Mouse (Mus musculus): Measurements from ENCODE around the gene Ercc2. TPM values are rescaled to one million over a fixed set of nuclear protein-coding genes. Genes with fewer than 3 reads are reported as not detected.

Gene Ercc2
- total and polyA plus RNA-seq, 2 experiments from 2014 or later: 4.9 to 30.8 TPM

DNA sequence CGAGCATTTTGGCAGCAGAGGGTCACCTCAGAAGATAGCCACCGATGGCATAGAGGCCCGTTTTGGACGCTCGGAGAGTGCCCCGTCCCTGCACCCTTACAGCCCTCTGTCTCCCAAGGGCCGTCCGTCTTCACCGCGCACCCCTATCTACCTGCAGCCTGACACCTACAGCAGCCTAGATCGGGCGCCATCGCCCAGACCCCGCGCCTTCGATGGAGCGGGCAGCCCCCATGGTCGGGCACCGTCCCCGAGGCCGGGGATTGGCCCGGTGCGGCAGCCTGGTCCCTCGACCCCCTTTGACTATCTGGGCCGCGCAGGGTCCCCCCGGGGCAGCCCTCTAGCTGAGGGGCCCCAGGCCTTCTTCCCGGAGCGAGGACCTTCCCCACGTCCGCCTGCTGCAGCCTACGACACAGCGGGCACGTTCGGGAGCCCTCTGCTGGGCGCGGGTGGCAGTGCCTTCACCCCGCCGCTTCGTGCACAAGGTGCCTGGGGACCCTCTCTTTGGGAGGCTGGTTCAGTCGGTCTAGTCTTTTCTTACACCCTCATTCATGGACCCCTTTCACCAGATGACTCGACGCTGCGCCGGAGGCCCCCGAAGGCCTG, 11.9 kb upstream of the Ercc2 start:
- ATAC-seq (ENCODE audit: insufficient read depth, low read depth) (peak; percentile 44; the same call in 1 of the 2 replicates), DNase-seq (ENCODE audit: low spot score) (peak; percentile 20)
- H3K36me3 ChIP-seq (replicated peaks; ENCODE audit: control insufficient read depth, insufficient read depth, low read length): peaks cover 44% of the 10 kb centered on the region
- H3K27me3 ChIP-seq (ENCODE audit: control insufficient read depth, insufficient read depth, low read length): no peaks in the 10 kb centered on the region
- 27% methylated on average over 46 of the region's 46 CpGs for WGBS
- peak; percentile 66 for TF ChIP-seq CTCF (IDR thresholded peaks at IDR 0.05; ENCODE audit: low read depth)
- no peak for TF ChIP-seq EP300 (IDR thresholded peaks at IDR 0.05; ENCODE audit: low read depth)
- no peaks in the 10 kb centered on the region for H3K9me3 ChIP-seq (replicated peaks; ENCODE audit: control insufficient read depth, low read length)
- H3K4me1 ChIP-seq (ENCODE audit: control insufficient read depth, insufficient read depth): 0 out of 2 replicates have a peak, but pooled peaks cover 3% of the 10 kb centered on the region
- peak overlapping the region; percentile 59 for H3K4me2 ChIP-seq (ENCODE audit: low read depth, low read length)
- no peak overlapping the region for H3K27ac ChIP-seq (ENCODE audit: low read depth)
- peak overlapping the region; percentile 29 for H3K4me3 ChIP-seq (ENCODE audit: low read depth, low read length)
- H3K9ac ChIP-seq (replicated peaks; ENCODE audit: low read depth, low read length): no peak overlapping the region; the same call in 1 of the 2 replicates

DNA sequence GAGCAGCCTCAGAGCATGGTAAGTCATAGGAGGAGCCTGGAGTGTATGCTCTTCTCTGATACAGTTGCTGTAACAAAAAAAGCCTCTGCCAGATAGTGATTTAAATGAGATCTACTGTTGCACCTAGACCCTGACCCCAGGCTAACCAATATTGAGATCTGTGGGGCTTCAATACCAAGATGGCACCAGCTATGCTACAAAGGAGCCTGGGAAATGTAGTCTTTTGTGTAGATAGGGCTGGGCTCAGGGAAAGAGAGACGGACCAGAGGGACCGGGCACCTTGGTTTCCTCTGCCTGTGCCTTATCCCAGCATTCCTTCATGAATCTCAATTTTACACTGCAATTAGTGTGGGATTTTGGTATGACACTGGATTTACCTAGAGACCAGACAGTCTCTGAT, 8.4 kb upstream of the Ercc2 start:
- DNase-seq (ENCODE audit: low spot score) (no peak), ATAC-seq (ENCODE audit: insufficient read depth, low read depth) (no peak)
- no peaks in the 10 kb centered on the region for H3K27me3 ChIP-seq (ENCODE audit: control insufficient read depth, insufficient read depth, low read length)
- peaks cover 58% of the 10 kb centered on the region for H3K36me3 ChIP-seq (replicated peaks; ENCODE audit: control insufficient read depth, insufficient read depth, low read length)
- H3K4me1 ChIP-seq (ENCODE audit: control insufficient read depth, insufficient read depth): no peaks in the 10 kb centered on the region
- no peak overlapping the region for H3K27ac ChIP-seq (ENCODE audit: low read depth)
- no peak overlapping the region for H3K4me2 ChIP-seq (ENCODE audit: low read depth, low read length)
- no peaks in the 10 kb centered on the region for H3K9me3 ChIP-seq (replicated peaks; ENCODE audit: control insufficient read depth, low read length)
- TF ChIP-seq EP300 (IDR thresholded peaks at IDR 0.05; ENCODE audit: low read depth) (no peak), CTCF (IDR thresholded peaks at IDR 0.05; ENCODE audit: low read depth) (no peak)
- 88% methylated on average over 2 of the region's 2 CpGs for WGBS
- H3K4me3 ChIP-seq (ENCODE audit: low read depth, low read length): no peak overlapping the region
- H3K9ac ChIP-seq (replicated peaks; ENCODE audit: low read depth, low read length): no peak overlapping the region

DNA sequence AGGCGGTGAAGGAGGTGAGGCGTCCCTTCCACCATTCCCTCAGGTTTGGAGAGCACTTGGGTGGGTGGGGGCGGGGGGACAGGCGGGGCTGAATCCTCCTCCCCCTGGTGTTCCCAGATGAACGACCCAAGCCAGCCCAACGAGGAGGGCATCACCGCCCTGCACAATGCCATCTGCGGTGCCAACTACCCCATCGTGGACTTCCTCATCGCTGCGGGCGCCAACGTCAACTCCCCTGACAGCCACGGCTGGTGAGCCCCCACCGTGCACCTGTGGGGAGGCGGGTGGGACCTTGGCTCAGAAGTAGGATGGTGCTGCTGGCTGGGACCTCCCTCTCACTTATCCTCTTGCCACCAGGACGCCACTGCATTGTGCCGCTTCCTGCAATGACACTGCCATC, 6.4 kb upstream of the Ercc2 start:
- Histone ChIP-seq H3K9me3 (replicated peaks; ENCODE audit: control insufficient read depth, low read length) (no peaks in the 10 kb centered on the region), H3K4me1 (ENCODE audit: control insufficient read depth, insufficient read depth) (no peaks in the 10 kb centered on the region), H3K27ac (ENCODE audit: low read depth) (no peak overlapping the region), H3K9ac (replicated peaks; ENCODE audit: low read depth, low read length) (no peak overlapping the region), H3K4me2 (ENCODE audit: low read depth, low read length) (no peak overlapping the region), H3K27me3 (ENCODE audit: control insufficient read depth, insufficient read depth, low read length) (no peaks in the 10 kb centered on the region), H3K36me3 (replicated peaks; ENCODE audit: control insufficient read depth, insufficient read depth, low read length) (peaks cover 47% of the 10 kb centered on the region), H3K4me3 (ENCODE audit: low read depth, low read length) (no peak overlapping the region)
- 77% methylated on average over 16 of the region's 18 CpGs for WGBS
- DNase-seq (ENCODE audit: low spot score) (no peak), ATAC-seq (ENCODE audit: insufficient read depth, low read depth) (no peak)
- no peak for TF ChIP-seq CTCF (IDR thresholded peaks at IDR 0.05; ENCODE audit: low read depth)
- no peak for TF ChIP-seq EP300 (IDR thresholded peaks at IDR 0.05; ENCODE audit: low read depth)

DNA sequence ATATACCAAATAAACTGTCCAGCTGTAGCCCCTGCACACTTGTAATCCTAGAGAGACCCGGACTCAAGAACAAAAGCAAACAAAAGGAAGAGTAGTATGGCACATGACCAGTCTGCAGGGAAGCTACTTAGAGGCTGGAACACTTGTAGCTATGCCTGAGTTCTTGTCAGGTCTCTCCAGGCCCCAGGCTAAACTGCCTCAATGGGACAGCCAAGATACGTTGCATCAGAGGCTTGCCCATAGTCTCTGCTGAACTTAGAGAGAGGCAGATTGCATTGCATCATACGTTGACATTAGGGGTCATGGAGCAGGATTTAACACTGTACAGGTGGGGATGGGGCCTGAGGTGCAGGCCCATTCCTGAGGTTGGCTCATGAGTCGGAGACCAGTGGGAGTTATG, 5.8 kb upstream of the Ercc2 start:
- peaks cover 43% of the 10 kb centered on the region for H3K36me3 ChIP-seq (replicated peaks; ENCODE audit: control insufficient read depth, insufficient read depth, low read length)

DNA sequence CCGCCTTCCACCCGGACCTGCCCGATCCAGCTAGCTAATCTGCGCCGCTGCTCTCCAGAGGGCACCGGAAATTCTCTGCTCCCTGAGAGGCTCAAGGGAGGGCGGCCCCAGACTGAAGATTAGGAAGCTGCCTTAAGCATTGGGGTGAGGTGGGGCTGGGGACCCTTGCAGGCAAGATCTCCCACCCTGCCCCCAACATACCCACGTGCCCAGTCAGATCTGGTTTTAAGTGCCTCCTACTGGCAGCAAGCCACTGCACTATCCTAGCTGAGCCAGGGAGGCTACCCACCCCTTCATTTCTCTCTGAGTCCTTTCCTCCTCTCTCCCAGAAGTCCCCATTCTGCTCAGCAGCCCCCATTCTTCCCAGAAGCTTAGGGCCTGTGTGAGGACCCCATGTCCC, 3.8 kb upstream of the Ercc2 start:
- ATAC-seq (ENCODE audit: insufficient read depth, low read depth): no peak
- TF ChIP-seq EP300 (IDR thresholded peaks at IDR 0.05; ENCODE audit: low read depth): no peak
- TF ChIP-seq CTCF (IDR thresholded peaks at IDR 0.05; ENCODE audit: low read depth): no peak
- peak; percentile 9 for DNase-seq (ENCODE audit: low spot score)
- H3K4me3 ChIP-seq (ENCODE audit: low read depth, low read length): no peak overlapping the region
- no peaks in the 10 kb centered on the region for H3K9me3 ChIP-seq (replicated peaks; ENCODE audit: control insufficient read depth, low read length)
- H3K36me3 ChIP-seq (replicated peaks; ENCODE audit: control insufficient read depth, insufficient read depth, low read length): peaks cover 29% of the 10 kb centered on the region
- H3K27me3 ChIP-seq (ENCODE audit: control insufficient read depth, insufficient read depth, low read length): no peaks in the 10 kb centered on the region
- 28% methylated on average over 8 of the region's 8 CpGs for WGBS
- H3K27ac ChIP-seq (ENCODE audit: low read depth): peak overlapping the region; percentile 26
- no peak overlapping the region for H3K4me2 ChIP-seq (ENCODE audit: low read depth, low read length)
- no peak overlapping the region for H3K9ac ChIP-seq (replicated peaks; ENCODE audit: low read depth, low read length)
- H3K4me1 ChIP-seq (ENCODE audit: control insufficient read depth, insufficient read depth): peaks cover 4% of the 10 kb centered on the region; the same call in 1 of the 2 replicates

More for the DNA sequence above, 5.8 kb upstream of the Ercc2 start:
- H3K9ac ChIP-seq (replicated peaks; ENCODE audit: low read depth, low read length): no peak overlapping the region
- ATAC-seq (ENCODE audit: insufficient read depth, low read depth) (no peak), DNase-seq (ENCODE audit: low spot score) (no peak)
- 84% methylated on average over 4 of the region's 4 CpGs for WGBS
- TF ChIP-seq CTCF (IDR thresholded peaks at IDR 0.05; ENCODE audit: low read depth) (no peak), EP300 (IDR thresholded peaks at IDR 0.05; ENCODE audit: low read depth) (no peak)
- no peaks in the 10 kb centered on the region for H3K4me1 ChIP-seq (ENCODE audit: control insufficient read depth, insufficient read depth)
- no peak overlapping the region for H3K4me2 ChIP-seq (ENCODE audit: low read depth, low read length)
- H3K27ac ChIP-seq (ENCODE audit: low read depth): no peak overlapping the region
- H3K9me3 ChIP-seq (replicated peaks; ENCODE audit: control insufficient read depth, low read length): no peaks in the 10 kb centered on the region
- H3K27me3 ChIP-seq (ENCODE audit: control insufficient read depth, insufficient read depth, low read length): no peaks in the 10 kb centered on the region
- no peak overlapping the region for H3K4me3 ChIP-seq (ENCODE audit: low read depth, low read length)

DNA sequence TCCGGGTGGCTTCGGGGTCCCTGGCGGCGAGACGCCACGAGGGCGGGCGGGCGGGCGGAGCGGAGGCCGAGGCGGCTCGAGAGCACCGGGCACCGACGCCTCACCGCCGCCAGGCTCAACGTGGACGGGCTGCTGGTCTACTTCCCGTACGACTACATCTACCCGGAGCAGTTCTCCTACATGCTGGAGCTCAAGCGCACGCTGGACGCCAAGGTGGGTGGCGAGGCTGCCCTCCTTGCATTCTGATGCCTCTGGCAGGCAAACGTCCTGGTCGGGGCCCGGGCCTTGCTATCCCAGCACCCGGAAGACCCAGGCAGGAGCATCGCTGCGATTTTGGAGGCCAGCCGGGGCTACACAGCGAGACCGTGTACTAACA, 344 bp downstream of the Ercc2 start:
- peaks cover 37% of the 10 kb centered on the region for H3K36me3 ChIP-seq (replicated peaks; ENCODE audit: control insufficient read depth, insufficient read depth, low read length)
- DNase-seq (ENCODE audit: low spot score): no peak
- TF ChIP-seq EP300 (IDR thresholded peaks at IDR 0.05; ENCODE audit: low read depth): no peak
- no peak for TF ChIP-seq CTCF (IDR thresholded peaks at IDR 0.05; ENCODE audit: low read depth)

More for the DNA sequence above, 344 bp downstream of the Ercc2 start:
- 1% methylated on average over 26 of the region's 37 CpGs for WGBS
- Histone ChIP-seq H3K27me3 (ENCODE audit: control insufficient read depth, insufficient read depth, low read length) (no peaks in the 10 kb centered on the region), H3K4me2 (ENCODE audit: low read depth, low read length) (peak overlapping the region; percentile 85), H3K9me3 (replicated peaks; ENCODE audit: control insufficient read depth, low read length) (no peaks in the 10 kb centered on the region), H3K4me1 (ENCODE audit: control insufficient read depth, insufficient read depth) (peaks cover 6% of the 10 kb centered on the region; the same call in 1 of the 2 replicates), H3K4me3 (ENCODE audit: low read depth, low read length) (peak overlapping the region; percentile 91), H3K9ac (replicated peaks; ENCODE audit: low read depth, low read length) (peak overlapping the region; percentile 73), H3K27ac (ENCODE audit: low read depth) (no peak overlapping the region)
- peak; percentile 53 for ATAC-seq (ENCODE audit: insufficient read depth, low read depth)
